Mouse (Mus musculus) olfactory bulb, adult 2 months (tissue): ENCODE measurements around the gene Gm21885.

Experiments used
- CTCF ChIP-seq: fragments of 200-500 bp; IDR thresholded peaks from 2 replicates; pipeline ENCODE4 v1.5.1; 2012; ENCODE audit warnings: low read depth, mild to moderate bottlenecking, low read length, moderate library complexity; ENCODE audit not compliant: insufficient read depth
- POLR2A ChIP-seq: fragments of 200-500 bp; IDR thresholded peaks from 2 replicates; pipeline ENCODE4 v1.6.1; 2012; ENCODE audit warnings: mild to moderate bottlenecking, low read depth, low read length, moderate library complexity; ENCODE audit not compliant: insufficient read depth

DNA sequence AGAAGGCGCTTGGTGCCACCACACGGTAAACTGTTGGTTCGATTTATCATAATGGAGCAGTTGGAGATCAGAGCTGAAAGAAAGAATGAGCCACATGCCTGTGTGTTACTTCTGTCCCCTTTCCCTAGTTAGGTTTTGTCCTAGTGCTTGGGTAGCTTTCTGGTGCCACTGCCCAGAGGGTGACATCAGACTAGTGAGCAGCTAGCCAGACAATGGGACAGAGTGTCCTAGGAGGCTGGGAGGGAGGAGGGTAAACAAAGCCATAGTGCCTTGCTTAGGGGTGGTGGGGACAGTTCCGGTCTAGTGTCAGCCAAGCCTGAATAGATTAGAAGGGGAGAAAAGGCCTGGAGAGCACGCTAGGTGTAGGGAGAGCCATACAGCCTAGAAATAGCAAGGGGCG, 48.3 kb upstream of the Gm21885 start:
- TF ChIP-seq CTCF, result no peak
- TF ChIP-seq POLR2A, result no peak
